Mouse (Mus musculus) intestine, embryonic 16.5 days (tissue): Measurements from ENCODE around the gene Lck. TPM values are rescaled to one million over a fixed set of nuclear protein-coding genes. Genes with fewer than 3 reads are reported as not detected.

ENCODE experiments used
- ATAC-seq: fragments of 200-750 bp; cut with Nextera tagmentation; 2 replicates; pipeline ENCODE4 v1.8.0; 2017; ENCODE audit warnings: moderate TSS enrichment, moderate library complexity
- H3K27ac ChIP-seq: fragments of 300-500 bp; sonication (generic); 2 replicates; pipeline ENCODE4 v1.5.1; 2014; ENCODE audit warnings: mild to moderate bottlenecking, low read length
- H3K27me3 ChIP-seq: fragments of 300-500 bp; sonication (generic); replicated peaks from 2 replicates; pipeline ENCODE4 v1.6.1; 2014; ENCODE audit warnings: low read length, control low read depth, mixed read lengths; ENCODE audit not compliant: control insufficient read depth, insufficient read depth
- H3K36me3 ChIP-seq: fragments of 300-500 bp; sonication (generic); 2 replicates; pipeline ENCODE4 v1.6.1; 2014; ENCODE audit warnings: low read length, control low read depth; ENCODE audit not compliant: control insufficient read depth, insufficient read depth
- H3K4me1 ChIP-seq: fragments of 300-500 bp; sonication (generic); 2 replicates; pipeline ENCODE4 v1.6.1; 2014; ENCODE audit warnings: low read length, control low read depth, mixed read lengths; ENCODE audit not compliant: control insufficient read depth, insufficient read depth
- H3K4me2 ChIP-seq: fragments of 300-500 bp; sonication (generic); 2 replicates; pipeline ENCODE4 v1.6.1; 2014; ENCODE audit warnings: low read depth, low read length, control low read depth
- H3K4me3 ChIP-seq: fragments of 300-500 bp; sonication (generic); 2 replicates; pipeline ENCODE4 v1.5.1; 2014; ENCODE audit warnings: mild to moderate bottlenecking, low read length
- H3K9ac ChIP-seq: fragments of 300-500 bp; sonication (generic); 2 replicates; pipeline ENCODE4 v1.6.1; 2014; ENCODE audit warnings: low read depth, low read length
- H3K9me3 ChIP-seq: fragments of 300-500 bp; sonication (generic); 2 replicates; pipeline ENCODE4 v1.6.1; 2016; ENCODE audit warnings: low read length, control low read depth; ENCODE audit not compliant: control insufficient read depth
- WGBS: fragments of 180-500 bp; shearing (Covaris S2); extraction: QIAGEN DNeasy Blood & Tissue Kit; methylation state at CpG from one replicate; pipeline ENCODE4 v1.1.7; 2014; 5-methylcytosine and 5-hydroxymethylcytosine counted together
- polyA plus RNA-seq: library from polyadenylated mRNA; unstranded; fragments of >200 nt; fragmentation: Nextera tagmentation; extraction: Ambion mirVana; gene quantifications from 2 replicates; pipeline ENCODE4 v1.2.1, GENCODE M21; 2015

The Lck gene
- polyA plus RNA-seq, 1 experiment from 2014 or later = 7.9 TPM

- no peak overlapping the region for H3K27ac ChIP-seq
- WGBS = 45% methylated on average over 1 of the region's 1 CpGs
- peaks cover 11% of the 10 kb centered on the region; the same call in 1 of the 2 replicates for H3K4me1 ChIP-seq
- ATAC-seq = no peak
- H3K9ac ChIP-seq = no peak overlapping the region
- H3K9me3 ChIP-seq = no peaks in the 10 kb centered on the region
- H3K4me2 ChIP-seq = no peak overlapping the region
- H3K4me3 ChIP-seq = no peak overlapping the region
- peaks cover 1% of the 10 kb centered on the region; the same call in 1 of the 2 replicates for H3K36me3 ChIP-seq
- H3K27me3 ChIP-seq = no peaks in the 10 kb centered on the region
These were observed 13.5 kb upstream of the Lck start for GRCm38 (mm10) chr4:129586943-129587342.

- H3K36me3 ChIP-seq = no peaks in the 10 kb centered on the region
- no peaks in the 10 kb centered on the region for H3K27me3 ChIP-seq
- no peak overlapping the region for H3K27ac ChIP-seq
- H3K4me1 ChIP-seq = peaks cover 11% of the 10 kb centered on the region; the same call in 1 of the 2 replicates
- H3K9me3 ChIP-seq = no peaks in the 10 kb centered on the region
- WGBS = 84% methylated on average over 9 of the region's 9 CpGs
- H3K4me3 ChIP-seq = no peak overlapping the region
- H3K4me2 ChIP-seq = no peak overlapping the region
- H3K9ac ChIP-seq = 0 out of 2 replicates have a peak overlapping the region, but pooled peaks have one; percentile 76
- no peak for ATAC-seq
These were observed 12.3 kb upstream of the Lck start for GRCm38 (mm10) chr4:129585773-129586172.

GRCm38 (mm10) chr4:129584884-129585608 is 11.6 kb upstream of the Lck start:
- H3K4me2 ChIP-seq = peak overlapping the region; percentile 77
- peaks cover 11% of the 10 kb centered on the region; the same call in 1 of the 2 replicates for H3K4me1 ChIP-seq
- H3K36me3 ChIP-seq = no peaks in the 10 kb centered on the region
- peak overlapping the region; percentile 76 for H3K9ac ChIP-seq
- peak overlapping the region; percentile 53 for H3K4me3 ChIP-seq
- peak overlapping the region; percentile 80 for H3K27ac ChIP-seq
- WGBS = 1% methylated on average over 36 of the region's 36 CpGs
- peak; percentile 87 for ATAC-seq
- no peaks in the 10 kb centered on the region for H3K9me3 ChIP-seq
- H3K27me3 ChIP-seq = no peaks in the 10 kb centered on the region

GRCm38 (mm10) chr4:129584370-129584769 is 10.9 kb upstream of the Lck start:
- Histone ChIP-seq H3K4me2 (peak overlapping the region; percentile 77), H3K27me3 (no peaks in the 10 kb centered on the region), H3K4me1 (peaks cover 11% of the 10 kb centered on the region; the same call in 1 of the 2 replicates), H3K9ac (peak overlapping the region; percentile 76), H3K4me3 (peak overlapping the region; percentile 53), H3K27ac (peak overlapping the region; percentile 80; the same call in 1 of the 2 replicates), H3K36me3 (no peaks in the 10 kb centered on the region), H3K9me3 (no peaks in the 10 kb centered on the region)
- 73% methylated on average over 1 of the region's 1 CpGs for WGBS
- no peak for ATAC-seq

GRCm38 (mm10) chr4:129582251-129582650 is 8.8 kb upstream of the Lck start:
- Histone ChIP-seq H3K9ac (no peak overlapping the region), H3K36me3 (no peaks in the 10 kb centered on the region), H3K27me3 (no peaks in the 10 kb centered on the region), H3K4me2 (no peak overlapping the region), H3K27ac (no peak overlapping the region), H3K9me3 (no peaks in the 10 kb centered on the region), H3K4me1 (peaks cover 11% of the 10 kb centered on the region; the same call in 1 of the 2 replicates), H3K4me3 (no peak overlapping the region)
- 82% methylated on average over 1 of the region's 1 CpGs for WGBS
- no peak for ATAC-seq

GRCm38 (mm10) chr4:129580347-129580746 is 6.9 kb upstream of the Lck start:
- Histone ChIP-seq H3K4me3 (no peak overlapping the region), H3K9ac (no peak overlapping the region), H3K4me1 (peaks cover 9% of the 10 kb centered on the region; the same call in 1 of the 2 replicates), H3K36me3 (no peaks in the 10 kb centered on the region), H3K4me2 (no peak overlapping the region), H3K9me3 (no peaks in the 10 kb centered on the region), H3K27me3 (no peaks in the 10 kb centered on the region), H3K27ac (no peak overlapping the region)
- WGBS = 58% methylated on average over 7 of the region's 7 CpGs
- no peak for ATAC-seq

GRCm38 (mm10) chr4:129578466-129578865 is 5.0 kb upstream of the Lck start, which contains the start of gene Fam167b:
TSS of gene Fam167b (minus strand) at chr4:129578549.
- H3K4me2 ChIP-seq = no peak within 1 kb of the TSS
- no peak within 1 kb of the TSS for H3K4me3 ChIP-seq
- ATAC-seq = no peak
- H3K36me3 ChIP-seq = no peaks in the 10 kb centered on the region
- 82% methylated on average over 5 of the region's 5 CpGs for WGBS
- no peaks in the 10 kb centered on the region for H3K4me1 ChIP-seq
- H3K9ac ChIP-seq = no peak within 1 kb of the TSS
- H3K27ac ChIP-seq = no peak within 1 kb of the TSS
- H3K9me3 ChIP-seq = no peaks in the 10 kb centered on the region
- H3K27me3 ChIP-seq = no peaks in the 10 kb centered on the region

GRCm38 (mm10) chr4:129577688-129578087 is 4.2 kb upstream of the Lck start:
- 80% methylated on average over 7 of the region's 7 CpGs for WGBS
- no peak for ATAC-seq
- Histone ChIP-seq H3K9ac (no peak overlapping the region), H3K4me2 (no peak overlapping the region), H3K4me1 (no peaks in the 10 kb centered on the region), H3K36me3 (no peaks in the 10 kb centered on the region), H3K4me3 (no peak overlapping the region), H3K27me3 (no peaks in the 10 kb centered on the region), H3K9me3 (no peaks in the 10 kb centered on the region), H3K27ac (no peak overlapping the region)

- Histone ChIP-seq H3K27ac (no peak overlapping the region), H3K9me3 (no peaks in the 10 kb centered on the region), H3K27me3 (no peaks in the 10 kb centered on the region), H3K9ac (peak overlapping the region; percentile 30; the same call in 1 of the 2 replicates), H3K36me3 (no peaks in the 10 kb centered on the region), H3K4me3 (no peak overlapping the region), H3K4me1 (no peaks in the 10 kb centered on the region), H3K4me2 (no peak overlapping the region; the same call in 1 of the 2 replicates)
- WGBS = 34% methylated on average over 21 of the region's 21 CpGs
- ATAC-seq = peak; percentile 50; the same call in 1 of the 2 replicates
These were observed 3.5 kb upstream of the Lck start for GRCm38 (mm10) chr4:129576863-129577491.
